Mouse (Mus musculus) embryonic facial prominence, embryonic 10.5 days (tissue): ENCODE data around the gene Mtnr1a. TPM values are rescaled to one million over a fixed set of nuclear protein-coding genes. Genes with fewer than 3 reads are reported as not detected.

Source experiments
- DNase-seq: peaks from one replicate; pipeline ENCODE4 v3.0.0-alpha.2; 2017; ENCODE audit warnings: low spot score
- H3K27ac ChIP-seq: fragments of 300-500 bp; sonication (generic); replicated peaks from 2 replicates; pipeline ENCODE4 v1.5.1; 2016; ENCODE audit warnings: mild to moderate bottlenecking
- H3K27me3 ChIP-seq: fragments of 300-500 bp; sonication (generic); replicated peaks from 2 replicates; pipeline ENCODE4 v1.6.1; 2016; ENCODE audit warnings: low read depth, mild to moderate bottlenecking; ENCODE audit not compliant: poor library complexity, severe bottlenecking
- H3K36me3 ChIP-seq: fragments of 300-500 bp; sonication (generic); replicated peaks from 2 replicates; pipeline ENCODE4 v1.6.1; 2016; ENCODE audit warnings: mild to moderate bottlenecking, moderate library complexity
- H3K4me1 ChIP-seq: fragments of 300-500 bp; sonication (generic); 2 replicates; pipeline ENCODE4 v1.6.1; 2016
- H3K4me3 ChIP-seq: fragments of 300-500 bp; sonication (generic); 2 replicates; pipeline ENCODE4 v1.5.1; 2016; ENCODE audit warnings: mild to moderate bottlenecking, moderate library complexity
- H3K9me3 ChIP-seq: fragments of 300-500 bp; sonication (generic); 2 replicates; pipeline ENCODE4 v1.6.1; 2016; ENCODE audit warnings: mild to moderate bottlenecking
- WGBS: fragments of 180-500 bp; shearing (Covaris S2); methylation state at CpG from one replicate; pipeline ENCODE4 v1.1.7; 2016; 5-methylcytosine and 5-hydroxymethylcytosine counted together
- polyA plus RNA-seq: library from polyadenylated mRNA; unstranded; fragments of >200 nt; fragmentation: Nextera tagmentation; extraction: Ambion mirVana; gene quantifications from 2 replicates; pipeline ENCODE4 v1.2.1, GENCODE M21; 2016

Gene Mtnr1a
- polyA plus RNA-seq: 0.09 TPM in 2 replicates

DNA sequence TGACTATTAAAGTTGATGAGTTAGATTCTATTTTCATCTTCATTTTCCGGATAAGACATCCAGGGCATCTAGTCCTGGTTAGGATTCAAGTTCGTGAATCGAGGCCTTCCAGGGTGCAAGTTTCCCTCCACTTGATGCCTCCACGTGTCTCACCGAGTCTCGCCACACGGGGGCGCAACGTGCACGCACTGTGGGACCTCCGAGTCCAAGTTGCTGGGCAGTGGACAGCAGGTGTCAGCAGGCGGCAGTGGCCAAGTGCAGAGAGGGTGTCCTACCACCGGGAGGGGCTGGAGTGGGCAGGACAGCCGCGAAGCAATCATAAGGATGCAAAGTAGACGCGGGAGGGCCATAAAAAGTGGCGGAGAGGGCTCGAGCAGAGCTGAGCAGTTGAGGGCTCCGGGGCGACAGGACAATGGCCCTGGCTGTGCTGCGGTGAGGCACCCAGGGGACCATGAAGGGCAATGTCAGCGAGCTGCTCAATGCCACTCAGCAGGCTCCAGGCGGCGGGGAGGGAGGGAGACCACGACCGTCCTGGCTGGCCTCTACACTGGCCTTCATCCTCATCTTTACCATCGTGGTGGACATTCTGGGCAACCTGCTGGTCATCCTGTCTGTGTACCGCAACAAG lies at the start of gene Mtnr1a:
TSS of gene Mtnr1a (plus strand) at position 379 of the 628 bp plus-strand sequence.
- DNase-seq: peak; percentile 92
- no peaks in the 10 kb centered on the region for H3K9me3 ChIP-seq
- peaks cover 9% of the 10 kb centered on the region for H3K27me3 ChIP-seq
- H3K36me3 ChIP-seq: no peaks in the 10 kb centered on the region
- peaks cover 14% of the 10 kb centered on the region for H3K4me1 ChIP-seq
- no peak within 1 kb of the TSS for H3K27ac ChIP-seq
- 8% methylated on average over 29 of the region's 29 CpGs for WGBS
- peak within 1 kb of the TSS; percentile 53 for H3K4me3 ChIP-seq

DNA sequence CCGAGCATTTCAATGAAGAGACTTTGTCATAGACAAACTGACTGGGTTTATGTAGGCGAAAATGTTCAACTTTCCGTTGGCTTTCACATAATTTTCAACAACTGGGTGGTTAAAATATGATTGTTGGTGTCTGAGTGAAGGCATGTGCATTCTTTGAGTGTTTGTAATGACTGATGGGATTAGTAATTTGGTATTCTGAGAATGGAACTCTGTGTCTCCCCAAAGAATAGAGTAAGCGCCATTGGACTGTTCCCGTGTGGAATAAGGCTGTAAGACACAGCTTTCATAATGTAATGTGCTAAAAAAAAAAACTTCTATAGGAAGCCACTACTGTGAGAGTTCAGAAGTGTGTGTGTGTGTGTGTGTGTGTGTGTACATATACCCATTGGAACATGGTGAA lies 49.7 kb upstream of the Mtnr1a start:
- 0 out of 2 replicates have a peak, but pooled peaks cover 7% of the 10 kb centered on the region for H3K9me3 ChIP-seq
- WGBS: 84% methylated on average over 5 of the region's 5 CpGs
- no peaks in the 10 kb centered on the region for H3K27me3 ChIP-seq
- DNase-seq: no peak
- no peak overlapping the region for H3K4me3 ChIP-seq
- no peak overlapping the region for H3K27ac ChIP-seq
- H3K4me1 ChIP-seq: no peaks in the 10 kb centered on the region
- peaks cover 99% of the 10 kb centered on the region for H3K36me3 ChIP-seq

GRCm38 (mm10) chr8:45021171-45021570 lies 47.8 kb upstream of the Mtnr1a start:
- no peak for DNase-seq
- Histone ChIP-seq H3K4me1 (no peaks in the 10 kb centered on the region), H3K9me3 (peaks cover 9% of the 10 kb centered on the region; the same call in 1 of the 2 replicates), H3K4me3 (no peak overlapping the region), H3K36me3 (peaks cover 99% of the 10 kb centered on the region), H3K27me3 (no peaks in the 10 kb centered on the region), H3K27ac (no peak overlapping the region)
- WGBS: 75% methylated on average over 5 of the region's 5 CpGs

DNA sequence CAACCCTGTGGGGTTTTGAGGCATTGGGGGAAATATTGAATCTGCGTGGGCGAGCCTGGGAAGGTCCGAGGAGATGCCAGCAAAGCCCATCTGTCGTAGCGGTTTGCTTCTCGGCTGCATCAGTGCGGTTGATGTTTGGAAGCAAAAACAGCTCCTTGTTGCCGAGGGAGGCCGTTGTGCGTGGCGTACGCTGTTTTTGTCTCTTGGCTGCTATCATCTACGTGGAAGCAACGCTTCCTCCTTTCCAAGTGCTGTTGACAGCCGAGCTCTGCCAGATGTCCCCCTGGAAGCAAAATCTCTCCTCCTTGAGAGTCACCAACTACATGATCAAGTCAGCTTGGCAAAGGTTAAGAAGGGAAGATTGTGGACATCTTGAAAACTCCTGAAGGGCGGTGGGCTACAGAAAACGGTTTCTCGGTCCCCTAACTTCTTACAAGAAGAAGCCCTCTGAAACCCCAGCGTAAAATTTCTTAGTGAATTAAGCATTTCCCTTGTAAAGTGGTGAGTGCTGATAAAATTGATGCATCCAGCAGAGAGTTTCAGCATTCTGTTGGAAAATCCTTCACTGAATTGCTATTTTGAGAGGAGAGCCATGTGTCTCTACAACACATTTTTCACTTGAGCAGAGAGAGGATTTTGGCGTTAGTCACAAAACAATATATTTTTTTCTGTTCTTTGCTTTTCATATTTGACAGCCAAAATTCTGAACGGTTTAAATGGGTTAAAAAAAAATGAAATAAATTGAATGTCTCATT lies 46.8 kb upstream of the Mtnr1a start:
- H3K27me3 ChIP-seq: no peaks in the 10 kb centered on the region
- no peak overlapping the region for H3K27ac ChIP-seq
- no peak overlapping the region for H3K4me3 ChIP-seq
- peaks cover 100% of the 10 kb centered on the region for H3K36me3 ChIP-seq
- H3K9me3 ChIP-seq: peaks cover 9% of the 10 kb centered on the region; the same call in 1 of the 2 replicates
- no peak for DNase-seq
- WGBS: 95% methylated on average over 21 of the region's 21 CpGs
- H3K4me1 ChIP-seq: no peaks in the 10 kb centered on the region

DNA sequence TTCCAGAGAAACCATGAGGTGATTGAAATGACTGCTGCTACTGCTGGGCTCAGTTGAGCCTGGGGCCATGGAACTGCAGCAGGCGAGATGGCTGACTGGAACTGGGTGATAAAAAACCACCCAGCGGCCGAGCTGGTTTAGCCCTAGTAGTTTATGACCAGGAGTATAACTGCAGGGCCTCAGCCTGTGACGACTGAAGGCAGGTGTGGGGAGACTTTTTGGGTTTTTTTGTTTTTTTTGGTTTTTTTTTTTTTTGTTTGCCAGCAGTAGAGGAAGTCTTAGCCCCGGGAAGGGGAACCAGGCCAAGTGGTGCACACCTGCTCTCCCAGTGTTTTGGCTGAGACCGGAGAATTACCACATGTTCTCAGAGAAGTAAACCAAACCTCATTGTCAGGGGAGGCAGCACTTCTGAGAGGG lies 40.8 kb upstream of the Mtnr1a start:
- WGBS: 86% methylated on average over 6 of the region's 6 CpGs
- Histone ChIP-seq H3K4me3 (no peak overlapping the region), H3K9me3 (peaks cover 9% of the 10 kb centered on the region; the same call in 1 of the 2 replicates), H3K27me3 (no peaks in the 10 kb centered on the region), H3K4me1 (no peaks in the 10 kb centered on the region), H3K36me3 (peaks cover 98% of the 10 kb centered on the region), H3K27ac (no peak overlapping the region)
- no peak for DNase-seq

- H3K36me3 ChIP-seq: peaks cover 100% of the 10 kb centered on the region
- H3K27ac ChIP-seq: no peak overlapping the region
- no peak for DNase-seq
- no peaks in the 10 kb centered on the region for H3K27me3 ChIP-seq
- 81% methylated on average over 15 of the region's 15 CpGs for WGBS
- H3K4me1 ChIP-seq: no peaks in the 10 kb centered on the region
- no peaks in the 10 kb centered on the region; the same call in 1 of the 2 replicates for H3K9me3 ChIP-seq
- H3K4me3 ChIP-seq: no peak overlapping the region
Measured at GRCm38 (mm10) chr8:45038350-45038749, 30.6 kb upstream of the Mtnr1a start.

GRCm38 (mm10) chr8:45044160-45044559 lies 24.8 kb upstream of the Mtnr1a start:
- Histone ChIP-seq H3K27me3 (no peaks in the 10 kb centered on the region), H3K4me3 (no peak overlapping the region), H3K36me3 (peaks cover 100% of the 10 kb centered on the region), H3K27ac (no peak overlapping the region), H3K9me3 (no peaks in the 10 kb centered on the region; the same call in 1 of the 2 replicates), H3K4me1 (no peaks in the 10 kb centered on the region)
- DNase-seq: no peak
- WGBS: 95% methylated on average over 26 of the region's 26 CpGs

DNA sequence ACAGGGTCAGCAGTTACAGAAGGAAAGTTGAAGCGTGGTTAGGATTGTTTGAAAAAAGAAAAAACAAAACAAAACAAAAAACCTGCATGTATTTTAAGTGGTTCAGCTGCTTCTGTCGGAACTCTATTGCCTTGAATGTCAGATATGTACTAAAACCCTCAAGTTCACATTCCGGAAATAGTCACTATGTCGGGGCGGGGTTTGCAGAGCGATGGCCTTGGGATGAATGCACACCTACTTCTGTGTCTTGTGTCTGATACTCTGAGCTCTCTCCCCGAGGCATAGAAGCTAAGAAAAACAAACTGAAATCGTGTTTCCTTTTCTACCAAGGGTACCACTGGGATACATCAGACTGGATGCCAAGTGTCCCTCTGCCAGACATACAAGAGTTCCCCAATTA lies 18.5 kb upstream of the Mtnr1a start:
- H3K4me1 ChIP-seq: no peaks in the 10 kb centered on the region
- no peak overlapping the region for H3K4me3 ChIP-seq
- no peak overlapping the region for H3K27ac ChIP-seq
- no peaks in the 10 kb centered on the region for H3K9me3 ChIP-seq
- WGBS: 90% methylated on average over 8 of the region's 8 CpGs
- H3K27me3 ChIP-seq: no peaks in the 10 kb centered on the region
- peaks cover 97% of the 10 kb centered on the region for H3K36me3 ChIP-seq
- DNase-seq: no peak

DNA sequence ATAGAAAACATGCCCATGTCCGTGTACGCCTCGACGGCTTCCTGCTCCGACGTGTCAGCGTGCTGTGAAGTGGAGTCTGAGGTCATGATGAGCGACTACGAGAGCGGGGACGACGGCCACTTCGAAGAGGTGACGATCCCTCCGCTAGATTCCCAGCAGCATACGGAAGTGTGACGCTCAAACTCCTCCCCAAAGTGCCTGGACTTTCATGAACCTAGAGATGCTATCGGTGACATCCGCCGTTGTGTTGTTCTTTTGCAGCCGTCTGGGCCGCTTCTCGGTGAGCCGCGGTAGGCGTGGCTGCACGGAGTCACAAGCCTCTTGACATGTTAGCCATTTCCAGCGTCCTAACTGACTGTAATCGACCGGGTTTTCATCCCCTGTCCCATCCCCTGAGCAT lies 17.7 kb upstream of the Mtnr1a start:
- Histone ChIP-seq H3K36me3 (peaks cover 94% of the 10 kb centered on the region), H3K27me3 (no peaks in the 10 kb centered on the region), H3K9me3 (no peaks in the 10 kb centered on the region), H3K4me1 (no peaks in the 10 kb centered on the region), H3K27ac (no peak overlapping the region), H3K4me3 (no peak overlapping the region)
- 96% methylated on average over 30 of the region's 30 CpGs for WGBS
- DNase-seq: no peak

DNA sequence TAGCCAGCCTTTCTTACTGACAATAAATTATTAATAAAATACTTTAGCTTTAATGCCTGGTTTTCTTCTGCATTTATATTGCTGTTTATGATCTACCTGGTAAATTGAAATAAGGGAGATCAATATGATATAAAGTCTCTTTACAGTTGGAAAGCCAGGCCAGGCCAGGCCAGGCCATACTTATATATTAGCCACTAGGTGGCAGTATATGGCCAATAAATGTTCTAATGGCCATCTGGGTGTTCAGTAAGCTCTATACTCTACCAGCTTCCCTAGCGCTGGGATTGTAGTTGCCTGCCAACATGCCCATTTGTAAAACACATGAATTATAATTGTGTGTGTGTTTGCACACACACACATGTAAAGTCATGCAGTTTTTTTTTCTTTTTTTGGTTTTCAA lies 16.7 kb upstream of the Mtnr1a start:
- H3K9me3 ChIP-seq: no peaks in the 10 kb centered on the region
- H3K4me1 ChIP-seq: no peaks in the 10 kb centered on the region
- no peak overlapping the region for H3K27ac ChIP-seq
- no peak overlapping the region for H3K4me3 ChIP-seq
- WGBS: 94% methylated on average over 1 of the region's 1 CpGs
- H3K27me3 ChIP-seq: no peaks in the 10 kb centered on the region
- no peak for DNase-seq
- H3K36me3 ChIP-seq: peaks cover 84% of the 10 kb centered on the region

GRCm38 (mm10) chr8:45052618-45053017 lies 16.3 kb upstream of the Mtnr1a start:
- Histone ChIP-seq H3K36me3 (peaks cover 80% of the 10 kb centered on the region), H3K4me3 (no peak overlapping the region), H3K9me3 (no peaks in the 10 kb centered on the region), H3K4me1 (no peaks in the 10 kb centered on the region), H3K27ac (no peak overlapping the region), H3K27me3 (no peaks in the 10 kb centered on the region)
- 93% methylated on average over 9 of the region's 9 CpGs for WGBS
- DNase-seq: no peak

GRCm38 (mm10) chr8:45055500-45055899 lies 13.4 kb upstream of the Mtnr1a start:
- H3K4me1 ChIP-seq: no peaks in the 10 kb centered on the region
- DNase-seq: no peak
- 95% methylated on average over 3 of the region's 3 CpGs for WGBS
- H3K4me3 ChIP-seq: no peak overlapping the region
- no peaks in the 10 kb centered on the region for H3K27me3 ChIP-seq
- H3K36me3 ChIP-seq: peaks cover 58% of the 10 kb centered on the region
- H3K27ac ChIP-seq: no peak overlapping the region
- no peaks in the 10 kb centered on the region for H3K9me3 ChIP-seq

- Histone ChIP-seq H3K4me1 (no peaks in the 10 kb centered on the region), H3K36me3 (peaks cover 44% of the 10 kb centered on the region), H3K27me3 (no peaks in the 10 kb centered on the region), H3K9me3 (no peaks in the 10 kb centered on the region), H3K27ac (no peak overlapping the region), H3K4me3 (no peak overlapping the region)
- WGBS: 25% methylated on average over 3 of the region's 3 CpGs
- peak; percentile 34 for DNase-seq
Measured at GRCm38 (mm10) chr8:45056810-45057209, 12.1 kb upstream of the Mtnr1a start.
